Mouse (Mus musculus): ENCODE measurements at regions not wholly inside any gene's neighbourhood (a gene's known extent, or its start where the extent isn't known, plus 50 kb on each side); places are given as distances from the start of the nearest gene placed in this dataset.

DNA sequence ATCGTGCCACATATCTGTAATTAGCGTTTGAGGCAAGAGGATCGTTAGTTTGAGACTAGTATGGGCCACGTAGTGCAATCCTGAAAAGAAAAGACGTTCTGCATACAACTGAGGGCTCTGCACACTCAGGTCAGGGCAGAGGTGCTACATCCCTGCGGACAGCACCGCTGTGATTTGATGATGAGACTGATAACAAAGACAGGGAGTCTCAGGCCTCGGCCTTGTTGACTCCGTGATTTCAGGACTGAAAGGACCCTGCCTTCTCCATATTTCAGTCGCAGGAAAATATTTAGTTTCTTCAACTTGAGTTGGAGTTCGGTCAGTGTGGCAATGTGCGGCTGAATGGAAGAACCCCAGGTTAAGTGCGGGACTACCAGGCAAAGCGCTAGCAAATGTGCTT lies 210.1 kb downstream of the Etnk1 start:
- no peaks in the 10 kb centered on the region for H3K36me3 ChIP-seq (ENCODE audit: control insufficient read depth, insufficient read depth, low read length)
- ATAC-seq (replicated peaks; ENCODE audit: insufficient number of reproducible peaks, low FRiP score, low TSS enrichment), result no peak
- H3K9me3 ChIP-seq (replicated peaks; ENCODE audit: control insufficient read depth, low read length), result no peaks in the 10 kb centered on the region
- H3K27ac ChIP-seq (ENCODE audit: low read depth, low read length), result no peak overlapping the region
- 83% methylated on average over 14 of the region's 14 CpGs for WGBS (ENCODE audit: insufficient replicate concordance)
- no peaks in the 10 kb centered on the region for H3K4me1 ChIP-seq (ENCODE audit: control insufficient read depth, insufficient read depth, low read length)
- H3K9ac ChIP-seq (ENCODE audit: low read depth, low read length), result no peak overlapping the region
- no peak overlapping the region for H3K4me2 ChIP-seq
- H3K4me3 ChIP-seq (ENCODE audit: low read depth, low read length), result no peak overlapping the region
- H3K27me3 ChIP-seq (ENCODE audit: control insufficient read depth, insufficient read depth, low read length), result no peaks in the 10 kb centered on the region

DNA sequence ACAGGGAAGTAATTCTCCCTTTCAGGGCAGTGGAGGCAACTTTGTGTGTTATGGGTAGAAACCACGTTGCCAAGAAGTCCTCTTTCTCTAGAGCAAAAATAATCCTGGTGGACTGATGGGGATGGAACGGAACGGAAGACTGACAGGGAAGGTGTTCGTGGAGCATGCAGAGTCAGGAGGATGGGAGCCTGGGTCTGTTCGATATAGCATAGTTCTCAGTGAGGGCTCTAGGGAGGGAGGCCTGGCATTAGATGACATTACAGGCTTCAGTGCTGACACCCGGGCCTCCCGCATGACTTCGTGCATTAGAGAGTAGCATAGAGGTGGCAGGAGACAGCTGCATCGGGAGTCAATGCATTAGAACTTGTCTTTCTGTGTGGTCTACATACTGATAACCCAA lies 211.1 kb downstream of the Etnk1 start:
- H3K27ac ChIP-seq (ENCODE audit: low read depth, low read length), result no peak overlapping the region
- H3K27me3 ChIP-seq (ENCODE audit: control insufficient read depth, insufficient read depth, low read length), result no peaks in the 10 kb centered on the region
- no peak overlapping the region for H3K4me2 ChIP-seq
- no peaks in the 10 kb centered on the region for H3K4me1 ChIP-seq (ENCODE audit: control insufficient read depth, insufficient read depth, low read length)
- no peak for ATAC-seq (replicated peaks; ENCODE audit: insufficient number of reproducible peaks, low FRiP score, low TSS enrichment)
- no peak overlapping the region for H3K9ac ChIP-seq (ENCODE audit: low read depth, low read length)
- no peaks in the 10 kb centered on the region for H3K36me3 ChIP-seq (ENCODE audit: control insufficient read depth, insufficient read depth, low read length)
- H3K9me3 ChIP-seq (replicated peaks; ENCODE audit: control insufficient read depth, low read length), result no peaks in the 10 kb centered on the region
- no peak overlapping the region for H3K4me3 ChIP-seq (ENCODE audit: low read depth, low read length)
- WGBS (ENCODE audit: insufficient replicate concordance), result 92% methylated on average over 9 of the region's 9 CpGs

GRCm38 (mm10) chr6:143380490-143380889 lies 213.5 kb downstream of the Etnk1 start:
- no peaks in the 10 kb centered on the region for H3K9me3 ChIP-seq (replicated peaks; ENCODE audit: control insufficient read depth, low read length)
- ATAC-seq (replicated peaks; ENCODE audit: insufficient number of reproducible peaks, low FRiP score, low TSS enrichment), result no peak
- no peak overlapping the region for H3K4me2 ChIP-seq
- no peaks in the 10 kb centered on the region for H3K27me3 ChIP-seq (ENCODE audit: control insufficient read depth, insufficient read depth, low read length)
- H3K36me3 ChIP-seq (ENCODE audit: control insufficient read depth, insufficient read depth, low read length), result no peaks in the 10 kb centered on the region
- no peak overlapping the region for H3K9ac ChIP-seq (ENCODE audit: low read depth, low read length)
- H3K27ac ChIP-seq (ENCODE audit: low read depth, low read length), result no peak overlapping the region
- no peak overlapping the region for H3K4me3 ChIP-seq (ENCODE audit: low read depth, low read length)
- no peaks in the 10 kb centered on the region for H3K4me1 ChIP-seq (ENCODE audit: control insufficient read depth, insufficient read depth, low read length)
- 83% methylated on average over 3 of the region's 3 CpGs for WGBS (ENCODE audit: insufficient replicate concordance)

- no peaks in the 10 kb centered on the region for H3K9me3 ChIP-seq (replicated peaks; ENCODE audit: control insufficient read depth, low read length)
- 88% methylated on average over 16 of the region's 16 CpGs for WGBS (ENCODE audit: insufficient replicate concordance)
These were observed 219.8 kb downstream of the Etnk1 start for GRCm38 (mm10) chr6:143386597-143387450.

DNA sequence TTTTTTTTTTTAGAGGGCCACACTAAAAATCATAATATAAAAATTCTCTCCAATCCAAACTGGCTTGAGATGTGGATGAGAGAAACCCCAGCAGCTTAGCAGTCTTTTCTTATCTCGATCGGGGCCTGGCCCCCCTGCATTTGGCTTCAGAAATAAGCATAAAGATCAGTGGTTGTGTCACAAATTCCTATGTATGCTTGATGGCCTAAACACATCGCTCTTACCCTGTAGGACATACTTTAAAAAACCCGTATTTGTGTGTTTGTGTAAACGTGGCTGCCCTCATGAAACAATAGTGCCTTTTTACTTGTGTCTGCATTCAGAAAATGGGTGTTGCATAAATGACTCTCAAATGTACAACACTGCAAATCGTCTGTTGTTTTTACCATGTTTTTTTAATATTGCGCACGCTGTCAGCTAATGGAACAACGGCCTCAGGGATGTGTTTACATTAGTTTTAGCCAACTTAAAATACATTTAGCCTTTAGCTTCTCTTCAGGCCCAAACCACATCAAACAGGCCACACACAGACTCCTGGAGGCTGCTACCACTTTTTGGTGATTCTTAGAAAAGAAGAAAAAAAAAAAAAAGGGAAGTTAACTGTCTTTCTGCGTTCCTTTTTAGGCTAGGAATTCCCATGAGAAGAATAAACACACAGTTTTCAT lies 226.7 kb downstream of the Etnk1 start:
- Histone ChIP-seq H3K4me1 (ENCODE audit: control insufficient read depth, insufficient read depth, low read length) (no peaks in the 10 kb centered on the region), H3K27me3 (ENCODE audit: control insufficient read depth, insufficient read depth, low read length) (no peaks in the 10 kb centered on the region), H3K27ac (ENCODE audit: low read depth, low read length) (no peak overlapping the region), H3K4me2 (no peak overlapping the region), H3K9me3 (replicated peaks; ENCODE audit: control insufficient read depth, low read length) (no peaks in the 10 kb centered on the region), H3K36me3 (ENCODE audit: control insufficient read depth, insufficient read depth, low read length) (no peaks in the 10 kb centered on the region), H3K4me3 (ENCODE audit: low read depth, low read length) (no peak overlapping the region), H3K9ac (ENCODE audit: low read depth, low read length) (no peak overlapping the region)
- ATAC-seq (replicated peaks; ENCODE audit: insufficient number of reproducible peaks, low FRiP score, low TSS enrichment), result no peak
- 71% methylated on average over 10 of the region's 10 CpGs for WGBS (ENCODE audit: insufficient replicate concordance)

More at GRCm38 (mm10) chr6:143386597-143387450, 219.8 kb downstream of the Etnk1 start:
- ATAC-seq (replicated peaks; ENCODE audit: insufficient number of reproducible peaks, low FRiP score, low TSS enrichment), result no peak
- H3K4me3 ChIP-seq (ENCODE audit: low read depth, low read length), result no peak overlapping the region
- H3K27ac ChIP-seq (ENCODE audit: low read depth, low read length), result no peak overlapping the region
- H3K9ac ChIP-seq (ENCODE audit: low read depth, low read length), result no peak overlapping the region
- no peaks in the 10 kb centered on the region for H3K4me1 ChIP-seq (ENCODE audit: control insufficient read depth, insufficient read depth, low read length)
- no peaks in the 10 kb centered on the region for H3K27me3 ChIP-seq (ENCODE audit: control insufficient read depth, insufficient read depth, low read length)
- H3K36me3 ChIP-seq (ENCODE audit: control insufficient read depth, insufficient read depth, low read length), result no peaks in the 10 kb centered on the region
- no peak overlapping the region for H3K4me2 ChIP-seq

- H3K27me3 ChIP-seq (ENCODE audit: control insufficient read depth, insufficient read depth, low read length), result no peaks in the 10 kb centered on the region
- H3K4me2 ChIP-seq, result no peak overlapping the region
- H3K9me3 ChIP-seq (replicated peaks; ENCODE audit: control insufficient read depth, low read length), result no peaks in the 10 kb centered on the region
- no peak overlapping the region for H3K27ac ChIP-seq (ENCODE audit: low read depth, low read length)
- H3K4me1 ChIP-seq (ENCODE audit: control insufficient read depth, insufficient read depth, low read length), result no peaks in the 10 kb centered on the region
- no peak for ATAC-seq (replicated peaks; ENCODE audit: insufficient number of reproducible peaks, low FRiP score, low TSS enrichment)
- H3K36me3 ChIP-seq (ENCODE audit: control insufficient read depth, insufficient read depth, low read length), result no peaks in the 10 kb centered on the region
- H3K9ac ChIP-seq (ENCODE audit: low read depth, low read length), result no peak overlapping the region
- H3K4me3 ChIP-seq (ENCODE audit: low read depth, low read length), result no peak overlapping the region
- WGBS (ENCODE audit: insufficient replicate concordance), result 84% methylated on average over 15 of the region's 15 CpGs
These were observed 227.4 kb downstream of the Etnk1 start for GRCm38 (mm10) chr6:143394377-143394776.

DNA sequence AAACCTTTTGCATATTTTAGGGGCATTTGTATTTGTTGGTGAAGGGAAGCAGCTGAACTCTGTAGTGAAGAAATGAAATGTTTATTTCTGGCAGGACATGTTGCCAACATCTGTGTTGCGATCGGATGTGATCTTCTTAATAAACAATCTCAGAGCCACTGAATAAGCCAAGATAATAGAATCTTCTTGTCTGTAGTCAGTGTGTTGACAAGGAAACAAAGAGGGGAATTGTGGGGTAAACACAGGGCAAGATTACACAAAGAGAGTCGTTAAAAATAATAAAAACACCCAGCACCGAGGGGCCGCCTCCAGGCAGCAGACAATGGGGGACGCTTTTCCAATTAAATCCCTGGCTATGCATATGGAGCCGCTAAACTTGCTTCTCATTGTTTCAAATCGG lies 234.4 kb downstream of the Etnk1 start:
- WGBS (ENCODE audit: insufficient replicate concordance), result 59% methylated on average over 8 of the region's 8 CpGs
- no peak overlapping the region for H3K4me2 ChIP-seq
- no peaks in the 10 kb centered on the region for H3K36me3 ChIP-seq (ENCODE audit: control insufficient read depth, insufficient read depth, low read length)

DNA sequence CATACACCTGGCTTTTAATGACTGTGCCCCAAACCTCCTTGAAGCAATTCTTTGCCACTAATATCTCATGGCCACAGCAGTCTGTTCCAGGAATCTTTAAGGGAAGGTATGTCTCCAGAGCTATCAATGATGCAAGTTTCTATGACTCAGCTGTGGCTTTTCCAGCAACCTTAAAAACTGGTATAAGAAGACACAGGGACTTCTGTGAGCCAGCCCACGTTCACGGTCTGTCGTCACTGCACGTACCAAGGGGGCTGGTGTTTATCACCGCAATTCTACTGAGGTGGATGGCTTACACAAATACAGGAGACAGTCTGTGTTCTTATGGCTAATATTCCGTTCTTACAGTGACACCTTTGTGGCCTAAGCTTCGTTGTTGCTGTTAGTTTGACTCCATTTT lies 234.9 kb downstream of the Etnk1 start:
- ATAC-seq (replicated peaks; ENCODE audit: insufficient number of reproducible peaks, low FRiP score, low TSS enrichment), result no peak
- no peaks in the 10 kb centered on the region for H3K9me3 ChIP-seq (replicated peaks; ENCODE audit: control insufficient read depth, low read length)
- 62% methylated on average over 7 of the region's 7 CpGs for WGBS (ENCODE audit: insufficient replicate concordance)
- H3K27me3 ChIP-seq (ENCODE audit: control insufficient read depth, insufficient read depth, low read length), result no peaks in the 10 kb centered on the region
- no peak overlapping the region for H3K4me3 ChIP-seq (ENCODE audit: low read depth, low read length)
- H3K36me3 ChIP-seq (ENCODE audit: control insufficient read depth, insufficient read depth, low read length), result no peaks in the 10 kb centered on the region
- no peaks in the 10 kb centered on the region for H3K4me1 ChIP-seq (ENCODE audit: control insufficient read depth, insufficient read depth, low read length)
- no peak overlapping the region for H3K27ac ChIP-seq (ENCODE audit: low read depth, low read length)
- no peak overlapping the region for H3K9ac ChIP-seq (ENCODE audit: low read depth, low read length)
- H3K4me2 ChIP-seq, result no peak overlapping the region

More for the DNA sequence above, 234.4 kb downstream of the Etnk1 start:
- Histone ChIP-seq H3K27me3 (ENCODE audit: control insufficient read depth, insufficient read depth, low read length) (no peaks in the 10 kb centered on the region), H3K4me1 (ENCODE audit: control insufficient read depth, insufficient read depth, low read length) (no peaks in the 10 kb centered on the region), H3K27ac (ENCODE audit: low read depth, low read length) (no peak overlapping the region), H3K9me3 (replicated peaks; ENCODE audit: control insufficient read depth, low read length) (no peaks in the 10 kb centered on the region), H3K4me3 (ENCODE audit: low read depth, low read length) (no peak overlapping the region), H3K9ac (ENCODE audit: low read depth, low read length) (no peak overlapping the region)
- ATAC-seq (replicated peaks; ENCODE audit: insufficient number of reproducible peaks, low FRiP score, low TSS enrichment), result no peak
